Mouse (Mus musculus) hindbrain, embryonic 16.5 days (tissue): ENCODE measurements around the gene Arsg. TPM values are rescaled to one million over a fixed set of nuclear protein-coding genes. Genes with fewer than 3 reads are reported as not detected.

ENCODE experiments used
- microRNA-seq: library from miRNA; unstranded; fragments of <30 nt; microRNA quantifications from one replicate; pipeline ENCODE4, GENCODE M21; 2017
- polyA plus RNA-seq: library from polyadenylated mRNA; unstranded; fragments of >200 nt; fragmentation: Nextera tagmentation; extraction: Ambion mirVana; gene quantifications from 2 replicates; pipeline ENCODE4 v1.2.1, GENCODE M21; 2015

The Arsg gene
- polyA plus RNA-seq, 1 experiment from 2014 or later = 8.0 TPM

Small RNA genes within 50 kb of the gene (microRNA-seq; reads per million reads assigned to microRNA genes)
- not detected for gene Gm25540

Other genes starting within 250 kb of the Arsg start
- 14.5 and 15.6 TPM in 2 replicates for gene Rgs9, start 175.2 kb upstream of the Arsg start, polyA plus RNA-seq
- gene Gna13, start 110.5 kb upstream of the Arsg start, polyA plus RNA-seq = 20.5 and 21.3 TPM in 2 replicates
- 0.07 TPM in 1 of 2 replicates, not detected in the other for gene 9930022D16Rik, start 59.5 kb upstream of the Arsg start, polyA plus RNA-seq
- 57.1 and 59.4 TPM in 2 replicates for gene Amz2, start 47.4 kb upstream of the Arsg start, polyA plus RNA-seq
- 5.4 and 6.4 TPM in 2 replicates for gene Slc16a6, start 224 bp downstream of the Arsg start, polyA plus RNA-seq
- 18.9 and 21.2 TPM in 2 replicates for gene Wipi1, start 138.6 kb downstream of the Arsg start, polyA plus RNA-seq
- 475 and 504 TPM in 2 replicates for gene Prkar1a, start 176.0 kb downstream of the Arsg start, polyA plus RNA-seq
- 7.2 and 7.9 TPM in 2 replicates for gene Fam20a, start 248.9 kb downstream of the Arsg start, polyA plus RNA-seq